Mouse (Mus musculus): ENCODE data around the gene Vmn1r5. TPM values are rescaled to one million over a fixed set of nuclear protein-coding genes. Genes with fewer than 3 reads are reported as not detected.
"Not testable (repeated sequence)": the region's sequence is repeated elsewhere in the genome, so short reads cannot be mapped to it uniquely, and the experiment has no call there.

Gene Vmn1r5
- polyA plus RNA-seq (2015; fragmentation: Nextera tagmentation; extraction: Ambion mirVana) = not detected in 2 replicates

DNA sequence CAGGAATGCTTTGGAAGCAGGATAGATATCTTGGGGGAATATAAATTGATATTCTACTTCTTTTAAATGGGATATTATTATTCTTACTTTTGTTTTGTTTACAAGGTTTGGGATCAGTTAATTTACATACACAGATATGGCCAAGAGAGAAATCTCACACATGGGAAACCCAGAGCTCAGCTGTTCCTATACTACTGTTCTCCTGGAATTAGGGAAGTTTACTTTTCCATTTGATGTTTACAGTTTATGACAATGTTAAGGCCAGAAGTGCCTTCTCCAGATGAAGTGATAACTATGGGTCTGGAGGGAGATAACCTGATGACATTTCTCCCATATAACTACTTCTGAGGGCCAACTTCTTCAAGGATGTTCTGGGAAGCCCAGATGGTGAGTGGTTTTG is at the start of gene Vmn1r5:
TSS of gene Vmn1r5 (plus strand) at position 301 of the 400 bp plus-strand sequence.
- Histone ChIP-seq H3K4me3 (replicated peaks) (no peak within 1 kb of the TSS), H3K9ac (no peak within 1 kb of the TSS), H3K4me2 (no peak within 1 kb of the TSS), H3K27ac (no peak within 1 kb of the TSS), H3K4me1 (no peaks in the 10 kb centered on the region), H3K27me3 (replicated peaks) (no peaks in the 10 kb centered on the region), H3K9me3 (no peaks in the 10 kb centered on the region), H3K36me3 (no peaks in the 10 kb centered on the region)
- ATAC-seq (ENCODE audit: insufficient read depth, low FRiP score, low read depth) = no peak

DNA sequence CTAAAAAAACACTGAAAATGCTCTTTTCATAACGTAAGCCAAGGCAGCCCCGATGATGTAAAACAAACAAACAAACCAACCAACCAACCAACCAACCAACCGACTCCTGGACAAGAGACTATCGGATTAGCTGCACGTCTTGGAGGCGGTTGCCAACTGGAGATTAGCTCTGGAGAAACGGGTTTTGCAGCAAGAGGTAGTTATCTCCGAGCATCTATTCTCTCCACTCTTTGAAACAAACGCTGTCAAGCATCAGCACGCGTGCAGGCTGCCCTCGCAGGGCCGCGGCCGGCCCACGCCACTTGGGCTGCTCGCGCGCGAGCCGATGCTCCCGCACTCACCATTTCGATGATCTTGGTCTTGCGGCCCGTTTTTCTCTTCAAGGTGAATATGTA is 46.7 kb upstream of the Vmn1r5 start:
- no peaks in the 10 kb centered on the region for H3K9me3 ChIP-seq
- H3K4me3 ChIP-seq (replicated peaks) = peak overlapping the region; percentile 83
- peak overlapping the region; percentile 64 for H3K9ac ChIP-seq
- H3K4me1 ChIP-seq = peaks cover 8% of the 10 kb centered on the region; the same call in 1 of the 2 replicates
- peak overlapping the region; percentile 52 for H3K4me2 ChIP-seq
- WGBS = 0% methylated on average over 25 of the region's 25 CpGs
- no peaks in the 10 kb centered on the region for H3K27me3 ChIP-seq (replicated peaks)
- ATAC-seq (ENCODE audit: insufficient read depth, low FRiP score, low read depth) = peak; percentile 25
- peak overlapping the region; percentile 84 for H3K27ac ChIP-seq
- H3K36me3 ChIP-seq = no peaks in the 10 kb centered on the region

DNA sequence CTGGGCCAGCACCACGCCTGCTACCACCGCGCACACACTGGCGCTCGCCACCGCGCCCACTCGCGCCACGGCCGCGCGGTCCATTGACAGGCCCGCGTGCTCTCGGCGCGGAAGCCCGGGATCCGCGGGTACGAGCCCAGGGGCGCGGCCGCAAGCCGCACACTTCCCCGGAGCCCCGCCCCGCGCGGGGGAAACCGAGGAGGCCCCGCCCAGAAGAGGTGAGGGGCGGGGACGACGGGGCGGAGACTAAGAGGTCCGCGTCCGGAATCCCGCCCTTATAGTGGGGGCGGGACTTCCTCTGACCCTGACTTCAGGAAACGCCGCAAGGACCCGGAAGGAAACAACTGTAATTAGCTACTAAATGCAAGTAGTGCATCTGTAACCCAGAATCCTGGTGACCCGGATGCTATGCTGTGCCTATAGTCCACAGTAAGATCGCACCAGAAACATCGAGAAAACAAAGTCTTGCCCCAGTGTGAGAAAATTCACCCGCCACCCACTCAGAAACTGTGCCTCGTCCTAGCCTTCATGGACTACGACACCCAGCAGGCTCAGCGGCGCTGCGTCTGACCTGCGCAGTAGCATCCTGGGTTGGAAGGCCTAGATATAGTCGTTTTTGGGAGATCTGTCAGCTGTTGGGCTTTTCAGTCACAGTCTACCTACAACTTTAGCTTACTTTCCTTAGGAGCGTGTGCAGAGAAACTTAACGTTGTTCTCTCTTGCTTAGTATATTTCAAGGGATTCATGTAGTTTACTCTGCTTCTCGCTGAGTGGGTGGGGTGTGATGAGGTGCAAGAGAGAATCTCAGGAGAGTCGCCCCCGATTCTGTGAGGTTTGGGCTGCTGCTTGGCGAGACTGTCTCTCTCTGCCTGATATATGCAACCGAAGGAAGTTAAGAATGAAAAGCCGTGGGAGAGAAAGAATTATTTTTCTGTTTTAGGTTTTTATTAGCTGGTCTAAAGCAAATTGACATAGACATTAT is 46.1 kb upstream of the Vmn1r5 start, which contains the start of the genes Nt5c3 and Vmn1r4:
TSS of gene Nt5c3 (minus strand) at position 207 of the 982 bp plus-strand sequence.
TSS of gene Vmn1r4 (plus strand) at position 290 of the 982 bp plus-strand sequence.
- H3K36me3 ChIP-seq = no peaks in the 10 kb centered on the region
- peak; percentile 95 for ATAC-seq (ENCODE audit: insufficient read depth, low FRiP score, low read depth)
- peak within 1 kb of the TSS; percentile 83 for H3K4me3 ChIP-seq (replicated peaks)
- H3K9me3 ChIP-seq = no peaks in the 10 kb centered on the region
- H3K4me1 ChIP-seq = peaks cover 7% of the 10 kb centered on the region; the same call in 1 of the 2 replicates
- no peaks in the 10 kb centered on the region for H3K27me3 ChIP-seq (replicated peaks)
- H3K9ac ChIP-seq = peak within 1 kb of the TSS; percentile 64
- H3K27ac ChIP-seq = peak within 1 kb of the TSS; percentile 91
- peak within 1 kb of the TSS; percentile 61 for H3K4me2 ChIP-seq
- WGBS = 3% methylated on average over 64 of the region's 64 CpGs

DNA sequence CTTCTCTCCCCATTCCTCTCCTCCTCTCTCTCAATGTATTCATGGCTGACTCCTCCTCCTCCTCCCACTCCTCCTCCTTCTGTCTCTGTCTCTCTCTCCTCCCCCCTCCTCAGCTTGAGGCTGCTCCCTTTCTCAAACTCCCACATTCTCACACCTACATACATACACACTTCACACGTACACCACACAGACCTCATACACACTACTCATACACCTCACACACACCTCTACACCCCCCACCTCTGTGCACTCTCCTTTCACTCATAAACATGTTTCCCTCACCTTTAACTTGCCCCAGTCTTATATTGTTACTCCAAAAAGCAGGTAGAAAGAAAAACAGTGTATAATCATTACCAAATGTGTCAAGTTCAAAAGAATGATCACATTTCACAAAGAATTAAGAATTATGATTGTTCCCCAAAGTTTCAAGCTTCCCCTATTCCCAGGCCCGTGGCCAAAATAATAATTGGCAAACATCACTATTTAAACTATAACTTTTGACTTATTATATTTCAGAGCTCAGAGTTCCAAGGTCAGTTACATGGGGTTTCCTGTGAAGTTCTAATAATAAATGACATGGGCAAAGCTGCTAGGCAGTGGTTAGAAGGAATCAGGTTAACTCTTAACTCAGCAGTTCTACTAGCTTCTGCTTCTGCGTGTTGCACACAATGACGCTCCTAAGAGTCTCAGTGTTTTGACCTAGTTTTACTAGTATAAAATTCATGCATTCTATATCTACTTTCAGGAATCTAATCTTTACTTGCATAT is 38.2 kb upstream of the Vmn1r5 start:
- no peak overlapping the region for H3K4me2 ChIP-seq
- 60% methylated on average over 4 of the region's 4 CpGs for WGBS
- no peaks in the 10 kb centered on the region for H3K4me1 ChIP-seq
- no peaks in the 10 kb centered on the region for H3K27me3 ChIP-seq (replicated peaks)
- no peak overlapping the region for H3K9ac ChIP-seq
- no peaks in the 10 kb centered on the region for H3K36me3 ChIP-seq
- H3K27ac ChIP-seq = no peak overlapping the region
- no peaks in the 10 kb centered on the region for H3K9me3 ChIP-seq
- ATAC-seq (ENCODE audit: insufficient read depth, low FRiP score, low read depth) = no peak
- no peak overlapping the region for H3K4me3 ChIP-seq (replicated peaks)

DNA sequence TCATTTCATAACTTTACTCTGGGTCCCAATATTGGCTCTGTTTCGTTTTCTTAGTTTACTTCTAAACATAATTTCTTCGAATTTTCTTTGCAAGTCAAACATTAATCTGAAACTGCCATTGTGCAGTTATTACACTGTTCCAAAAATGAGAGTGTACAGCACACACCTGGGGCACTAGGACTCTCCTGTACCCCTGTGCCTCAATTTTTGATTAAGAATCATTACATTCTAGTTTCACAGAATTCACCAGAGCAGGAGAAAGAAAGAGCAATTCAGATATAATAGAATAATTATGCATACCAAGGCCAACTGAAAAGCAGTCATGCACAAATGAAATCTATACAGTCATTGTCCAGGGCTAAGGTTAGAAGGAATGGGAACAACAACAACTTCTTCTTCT is 37.6 kb upstream of the Vmn1r5 start:
- Histone ChIP-seq H3K4me1 (no peaks in the 10 kb centered on the region), H3K9ac (no peak overlapping the region), H3K4me2 (no peak overlapping the region), H3K9me3 (no peaks in the 10 kb centered on the region), H3K36me3 (no peaks in the 10 kb centered on the region), H3K4me3 (replicated peaks) (no peak overlapping the region), H3K27me3 (replicated peaks) (no peaks in the 10 kb centered on the region), H3K27ac (no peak overlapping the region)
- no peak for ATAC-seq (ENCODE audit: insufficient read depth, low FRiP score, low read depth)
- WGBS = 61% methylated on average over 2 of the region's 2 CpGs

DNA sequence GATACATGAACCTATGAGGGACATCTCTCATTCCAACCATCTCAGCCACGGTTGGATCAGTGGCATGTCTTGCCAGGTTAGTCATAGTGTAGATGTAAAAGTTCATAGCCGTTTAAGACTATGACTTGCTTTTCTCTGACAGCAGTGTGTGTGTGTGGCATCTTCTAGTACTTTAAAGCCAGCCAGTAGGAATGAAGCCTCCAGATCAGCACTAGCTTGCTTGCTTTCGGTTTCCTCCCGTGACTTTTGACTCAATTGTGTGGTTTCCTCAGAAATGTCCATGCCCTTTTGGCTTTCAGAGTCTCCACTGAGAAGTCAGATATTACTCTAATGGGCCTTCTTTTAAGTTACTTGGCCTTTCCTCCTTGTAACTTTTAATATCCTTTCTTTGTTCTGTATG is 35.7 kb upstream of the Vmn1r5 start:
- H3K36me3 ChIP-seq = no peaks in the 10 kb centered on the region
- no peak overlapping the region for H3K9ac ChIP-seq
- no peak overlapping the region for H3K4me2 ChIP-seq
- H3K27me3 ChIP-seq (replicated peaks) = no peaks in the 10 kb centered on the region
- no peak overlapping the region for H3K27ac ChIP-seq
- WGBS = 83% methylated on average over 4 of the region's 4 CpGs
- H3K4me1 ChIP-seq = no peaks in the 10 kb centered on the region
- no peak for ATAC-seq (ENCODE audit: insufficient read depth, low FRiP score, low read depth)
- no peak overlapping the region for H3K4me3 ChIP-seq (replicated peaks)
- no peaks in the 10 kb centered on the region for H3K9me3 ChIP-seq

DNA sequence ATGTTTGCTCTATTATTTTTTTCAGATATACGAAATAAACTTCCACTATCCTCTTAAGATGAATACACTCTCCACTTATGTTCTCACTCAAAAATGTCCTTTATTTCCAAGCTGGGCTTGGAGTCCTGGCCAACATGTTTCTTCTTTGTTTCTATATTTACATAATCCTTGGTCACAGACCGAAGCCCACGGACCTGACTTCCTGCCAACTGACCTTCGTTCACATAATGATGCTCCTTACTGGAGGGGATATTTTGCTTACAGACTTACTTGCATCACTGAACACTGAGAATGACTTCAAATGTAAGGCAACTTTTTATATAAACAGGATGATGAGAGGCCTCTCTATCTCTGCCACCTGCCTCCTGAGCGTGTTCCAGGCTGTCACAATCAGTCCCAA is 13.6 kb upstream of the Vmn1r5 start:
- 61% methylated on average over 5 of the region's 5 CpGs for WGBS
- H3K9me3 ChIP-seq = no peaks in the 10 kb centered on the region
- ATAC-seq (ENCODE audit: insufficient read depth, low FRiP score, low read depth) = no peak
- H3K4me3 ChIP-seq (replicated peaks) = no peak overlapping the region
- no peak overlapping the region for H3K9ac ChIP-seq
- no peaks in the 10 kb centered on the region for H3K36me3 ChIP-seq
- H3K27ac ChIP-seq = no peak overlapping the region
- H3K4me2 ChIP-seq = no peak overlapping the region
- no peaks in the 10 kb centered on the region for H3K27me3 ChIP-seq (replicated peaks)
- no peaks in the 10 kb centered on the region for H3K4me1 ChIP-seq

DNA sequence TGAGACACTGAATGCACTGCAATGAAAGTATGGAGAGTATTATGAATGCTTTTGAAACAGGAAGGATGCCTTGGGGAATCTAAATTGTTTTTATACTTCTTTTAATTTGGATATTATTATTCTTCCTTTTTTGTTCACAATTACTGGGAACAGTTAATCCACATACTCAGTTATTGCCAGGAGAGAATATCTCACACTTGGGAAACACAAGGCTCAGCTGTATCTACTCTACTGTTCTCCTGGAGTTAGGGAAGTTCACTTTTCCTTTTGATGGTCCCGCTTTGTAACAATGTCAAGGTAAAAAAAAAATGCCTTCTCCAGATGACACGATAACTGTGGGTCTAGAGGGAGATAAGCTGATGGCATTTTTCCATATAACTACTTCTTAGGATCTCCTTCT is 26.9 kb downstream of the Vmn1r5 start, which contains the start of gene Vmn1r6:
TSS of gene Vmn1r6 (plus strand) at position 301 of the 400 bp plus-strand sequence.
- Histone ChIP-seq H3K27ac (no peak within 1 kb of the TSS), H3K9ac (no peak within 1 kb of the TSS), H3K9me3 (no peaks in the 10 kb centered on the region), H3K4me3 (replicated peaks) (no peak within 1 kb of the TSS), H3K27me3 (replicated peaks) (no peaks in the 10 kb centered on the region), H3K4me1 (no peaks in the 10 kb centered on the region), H3K36me3 (no peaks in the 10 kb centered on the region), H3K4me2 (no peak within 1 kb of the TSS)
- no peak for ATAC-seq (ENCODE audit: insufficient read depth, low FRiP score, low read depth)
- 80% methylated on average over 2 of the region's 2 CpGs for WGBS

DNA sequence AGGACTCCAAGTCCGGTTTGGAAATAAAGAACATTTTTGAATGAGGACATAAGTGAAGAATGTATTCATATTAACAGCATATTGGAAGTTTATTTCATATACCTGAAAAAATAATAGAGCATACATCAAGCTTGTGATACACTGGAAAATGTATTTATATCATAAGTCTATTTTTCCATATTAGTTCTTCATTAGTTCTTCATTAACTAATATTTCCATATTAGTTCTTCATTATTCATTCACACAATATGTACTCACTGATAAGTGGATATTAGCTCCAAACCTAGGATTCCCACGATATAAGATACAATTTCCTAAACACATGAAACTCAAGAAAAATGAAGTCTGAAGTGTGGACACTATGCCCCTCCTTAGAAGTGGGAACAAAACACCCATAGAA is 55.2 kb downstream of the Vmn1r5 start, which contains the start of gene Vmn1r7:
TSS of gene Vmn1r7 (minus strand) at position 101 of the 400 bp plus-strand sequence.
- ATAC-seq (ENCODE audit: insufficient read depth, low FRiP score, low read depth); H3K4me3 ChIP-seq (replicated peaks); H3K36me3 ChIP-seq; H3K4me2 ChIP-seq; H3K9ac ChIP-seq; H3K27me3 ChIP-seq (replicated peaks); H3K4me1 ChIP-seq; H3K9me3 ChIP-seq; H3K27ac ChIP-seq: not testable (repeated sequence)
- 83% methylated on average over 2 of the region's 2 CpGs for WGBS

DNA sequence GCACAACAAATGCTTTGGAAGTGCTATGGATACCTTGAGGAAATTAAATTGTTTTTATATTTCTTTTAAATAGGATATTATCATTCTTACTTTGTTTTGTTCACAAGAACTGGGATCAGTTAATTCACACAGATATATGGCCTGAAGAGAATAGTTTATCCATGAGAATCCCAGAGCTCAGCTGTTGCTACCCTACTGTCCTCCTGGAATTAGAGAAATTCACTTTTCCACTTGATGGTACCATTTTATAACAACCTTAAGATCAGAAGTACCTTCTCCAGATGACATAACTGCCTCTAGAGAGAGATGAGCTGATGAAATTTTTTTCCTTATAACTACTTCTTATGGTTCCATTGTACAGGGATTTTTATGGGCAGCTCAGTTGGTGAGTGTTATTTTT is 61.9 kb downstream of the Vmn1r5 start, which contains the start of gene Vmn1r8:
TSS of gene Vmn1r8 (plus strand) at position 301 of the 400 bp plus-strand sequence.
- H3K4me3 ChIP-seq (replicated peaks) = no peak within 1 kb of the TSS
- H3K4me2 ChIP-seq = no peak within 1 kb of the TSS
- no peak within 1 kb of the TSS for H3K27ac ChIP-seq
- H3K36me3 ChIP-seq = no peaks in the 10 kb centered on the region
- H3K27me3 ChIP-seq (replicated peaks) = no peaks in the 10 kb centered on the region
- no peaks in the 10 kb centered on the region for H3K4me1 ChIP-seq
- no peak for ATAC-seq (ENCODE audit: insufficient read depth, low FRiP score, low read depth)
- H3K9me3 ChIP-seq = no peaks in the 10 kb centered on the region
- H3K9ac ChIP-seq = no peak within 1 kb of the TSS

DNA sequence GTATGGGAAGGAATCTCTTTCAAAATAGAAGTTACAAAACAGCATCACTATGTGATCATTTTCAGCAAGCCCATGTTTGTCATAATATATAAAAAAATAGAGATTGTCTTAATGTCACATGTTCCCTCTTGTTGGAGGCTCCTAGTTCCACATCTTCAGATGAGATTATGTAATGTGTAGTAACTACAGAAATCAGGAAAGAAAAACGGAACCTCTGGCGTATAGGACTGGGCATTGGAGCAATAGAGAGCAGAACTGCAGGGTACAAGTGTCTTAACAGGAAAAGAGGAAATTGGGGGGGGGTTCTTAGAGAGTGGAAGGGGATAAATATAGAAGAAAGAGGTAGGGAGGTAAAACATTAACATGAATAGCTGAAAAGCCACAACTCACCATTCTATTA is 64.6 kb downstream of the Vmn1r5 start:
- H3K9me3 ChIP-seq = no peaks in the 10 kb centered on the region
- ATAC-seq (ENCODE audit: insufficient read depth, low FRiP score, low read depth) = no peak
- H3K9ac ChIP-seq = no peak overlapping the region
- H3K4me1 ChIP-seq = no peaks in the 10 kb centered on the region
- no peak overlapping the region for H3K4me3 ChIP-seq (replicated peaks)
- H3K27ac ChIP-seq = no peak overlapping the region
- no peaks in the 10 kb centered on the region for H3K27me3 ChIP-seq (replicated peaks)
- H3K36me3 ChIP-seq = no peaks in the 10 kb centered on the region
- no peak overlapping the region for H3K4me2 ChIP-seq
- WGBS = 81% methylated on average over 2 of the region's 2 CpGs

Measured in stomach, embryonic 15.5 days (tissue).